Mouse (Mus musculus) gastrocnemius, postnatal 4 days (tissue): ENCODE measurements at regions not wholly inside any gene's neighbourhood (a gene's known extent, or its start where the extent isn't known, plus 50 kb on each side); places are given as distances from the start of the nearest gene placed in this dataset.

Experiments
- DNase-seq, 2 experiments: peaks; one replicate each; pipeline ENCODE4 v3.0.0; 2021 to 2022; ENCODE audit warnings: low spot score in 2 of 2, mixed read lengths in 2 of 2

- DNase-seq = no peak
These were observed 315.2 kb upstream of the C030005K15Rik start for GRCm38 (mm10) chr10:98041766-98042165.

GRCm38 (mm10) chr10:98043873-98044272 lies 317.3 kb upstream of the C030005K15Rik start:
- no peak for DNase-seq

- DNase-seq = no peak
These were observed 318.0 kb upstream of the C030005K15Rik start for GRCm38 (mm10) chr10:98044579-98044978.

GRCm38 (mm10) chr10:98073432-98073831 lies 346.9 kb upstream of the C030005K15Rik start:
- DNase-seq = no peak

- DNase-seq = no peak
These were observed 358.3 kb upstream of the C030005K15Rik start for GRCm38 (mm10) chr10:98084881-98085280.

- no peak for DNase-seq
These were observed 389.7 kb upstream of the C030005K15Rik start for GRCm38 (mm10) chr10:98116296-98116695.

- no peak for DNase-seq
These were observed 399.2 kb upstream of the C030005K15Rik start for GRCm38 (mm10) chr10:98125713-98126112.

GRCm38 (mm10) chr10:98135026-98135425 lies 408.5 kb upstream of the C030005K15Rik start:
- DNase-seq = no peak

GRCm38 (mm10) chr10:98145773-98146172 lies 419.2 kb upstream of the C030005K15Rik start:
- DNase-seq = no peak

GRCm38 (mm10) chr10:98146998-98147863 lies 420.7 kb upstream of the C030005K15Rik start:
- DNase-seq = no peak

- DNase-seq = no peak
These were observed 429.4 kb upstream of the C030005K15Rik start for GRCm38 (mm10) chr10:98155982-98156381.

GRCm38 (mm10) chr10:98185666-98186065 lies 459.1 kb upstream of the C030005K15Rik start:
- DNase-seq = peak in 1 of 2 experiments; percentile 46

GRCm38 (mm10) chr10:98196852-98197251 lies 470.3 kb upstream of the C030005K15Rik start:
- no peak for DNase-seq

GRCm38 (mm10) chr10:98210246-98210645 lies 483.7 kb upstream of the C030005K15Rik start:
- DNase-seq = no peak

- DNase-seq = no peak
These were observed 486.5 kb upstream of the C030005K15Rik start for GRCm38 (mm10) chr10:98212876-98213587.

- no peak for DNase-seq
These were observed 504.5 kb upstream of the C030005K15Rik start for GRCm38 (mm10) chr10:98231017-98231416.

- no peak for DNase-seq
These were observed 505.2 kb upstream of the C030005K15Rik start for GRCm38 (mm10) chr10:98231705-98232235.

- no peak for DNase-seq
These were observed 521.8 kb upstream of the C030005K15Rik start for GRCm38 (mm10) chr10:98248311-98248710.

GRCm38 (mm10) chr10:98257980-98258707 lies 531.6 kb upstream of the C030005K15Rik start:
- DNase-seq = no peak

- DNase-seq = no peak
These were observed 532.7 kb upstream of the C030005K15Rik start for GRCm38 (mm10) chr10:98259283-98259682.

- no peak for DNase-seq
These were observed 542.0 kb upstream of the C030005K15Rik start for GRCm38 (mm10) chr10:98268511-98268910.
